Mouse (Mus musculus): ENCODE data around the gene Rundc3a.

The Rundc3a gene

DNA sequence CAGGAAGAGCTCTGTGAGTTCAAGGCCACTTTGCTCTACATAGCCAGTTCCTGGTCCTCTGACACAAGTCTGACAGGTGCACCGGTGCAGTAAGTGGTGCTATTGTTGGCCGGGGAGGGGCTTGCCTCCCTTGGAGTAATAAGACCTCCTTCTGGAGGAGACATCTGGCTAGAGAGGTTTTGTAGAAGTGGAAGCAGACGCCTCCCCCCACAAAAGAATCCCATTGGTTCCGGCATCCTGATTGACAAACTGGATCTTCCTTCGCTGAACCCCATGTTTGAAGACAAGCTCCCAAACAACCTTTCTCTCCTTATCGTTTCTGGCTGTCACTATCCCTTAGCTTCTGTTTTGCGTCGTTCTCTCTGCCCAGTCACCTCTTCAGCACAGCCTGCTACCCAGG lies 55.1 kb downstream of the Rundc3a start:
- no peak for DNase-seq (ENCODE audit: inconsistent ontology term)

DNA sequence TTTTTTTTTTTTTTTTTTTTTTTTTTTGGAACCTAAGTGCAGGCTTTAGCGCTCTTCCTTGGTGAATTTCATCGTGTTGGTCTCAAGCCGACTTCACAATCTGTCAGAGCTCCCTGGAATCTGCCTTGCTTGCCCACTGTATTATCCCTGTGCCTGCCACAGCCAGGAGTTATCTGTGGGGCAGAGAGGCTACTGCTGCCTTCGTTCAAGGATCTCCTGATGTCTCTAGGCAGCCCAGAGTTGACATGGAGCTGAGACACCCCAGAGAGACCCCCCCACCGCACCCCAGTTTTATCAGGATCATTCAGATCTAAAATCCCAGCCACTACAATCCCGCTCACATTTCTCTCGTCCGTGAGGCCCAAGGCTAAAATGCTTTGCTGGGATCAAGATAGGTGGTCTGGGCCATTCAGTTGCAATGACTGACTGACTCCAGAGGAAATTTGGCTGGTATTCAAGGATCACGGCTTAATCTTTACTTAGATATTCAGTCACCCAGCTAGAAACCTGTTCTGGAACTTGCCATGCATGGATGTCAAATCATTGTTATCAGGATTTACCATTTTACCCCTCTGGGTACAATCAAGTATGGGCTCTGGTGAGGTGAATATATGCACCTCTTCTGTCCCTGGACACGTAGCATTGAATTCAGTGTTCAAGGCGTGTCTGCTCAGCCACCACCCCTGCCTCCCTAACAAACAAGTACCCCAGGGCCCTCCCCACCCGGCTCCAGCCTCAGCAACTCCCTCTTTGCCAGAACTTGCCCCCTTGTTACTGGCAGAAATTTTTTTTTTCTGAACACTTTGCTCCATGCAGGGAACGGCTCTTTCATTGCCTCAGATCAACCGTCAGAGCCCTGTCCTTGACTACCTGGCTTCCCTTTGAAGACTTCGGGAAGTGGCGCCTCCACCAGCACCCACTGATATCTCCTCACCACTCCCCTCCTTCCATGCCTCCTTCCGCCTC lies 56.1 kb downstream of the Rundc3a start:
- no peak for DNase-seq (ENCODE audit: inconsistent ontology term)

All from Muller cell, postnatal 12 days (primary cell).